Mouse (Mus musculus): ENCODE results near the gene Sugct.

GRCm38 (mm10) chr13:17624976-17625375, 70.4 kb downstream of the Sugct start:
- TF ChIP-seq MYC (IDR thresholded peaks at IDR 0.05; ENCODE audit: low read depth, low read length) (no peak), TAL1 (IDR thresholded peaks at IDR 0.05; ENCODE audit: low read length) (no peak), CHD2 (IDR thresholded peaks at IDR 0.05; ENCODE audit: low read length) (no peak), CTCF (IDR thresholded peaks at IDR 0.05 in 2 of 3, conservative IDR thresholded peaks at IDR 0.05 in 1 of 3; ENCODE audit: control insufficient read depth in 1 of 3, insufficient read depth in 1 of 3, low read depth in 2 of 3, low read length in 3 of 3, poor library complexity in 1 of 3, severe bottlenecking in 1 of 3) (no peak), POLR2A (IDR thresholded peaks at IDR 0.05; ENCODE audit: control insufficient read depth in 1 of 2, insufficient read depth in 1 of 2, low read depth in 1 of 2, low read length in 2 of 2, poor library complexity in 1 of 2) (no peak), EP300 (IDR thresholded peaks at IDR 0.05; ENCODE audit: low read depth in 1 of 2, low read length in 2 of 2) (no peak)
